Mouse (Mus musculus) fibroblast of lung, adult 2 months (primary cell): ENCODE data around the gene Slit3.
A peak's percentile ranks its signal among the peaks of the same experiment; 100 is the strongest.

ENCODE experiments used
- DNase-seq: peaks from one replicate; pipeline ENCODE4 v3.0.0-alpha.2; 2011; ENCODE audit warnings: low read depth

Gene Slit3

GRCm38 (mm10) chr11:35468847-35469246 lies 347.8 kb downstream of the Slit3 start:
- DNase-seq, result no peak

GRCm38 (mm10) chr11:35469940-35470339 lies 348.9 kb downstream of the Slit3 start:
- no peak for DNase-seq

- DNase-seq, result no peak
Measured at GRCm38 (mm10) chr11:35470853-35471252, 349.8 kb downstream of the Slit3 start.

GRCm38 (mm10) chr11:35472842-35473616 lies 352.0 kb downstream of the Slit3 start:
- DNase-seq, result no peak

- DNase-seq, result peak; percentile 6
Measured at GRCm38 (mm10) chr11:35473617-35473996, 352.6 kb downstream of the Slit3 start.

- DNase-seq, result no peak
Measured at GRCm38 (mm10) chr11:35480146-35480545, 359.1 kb downstream of the Slit3 start.

- no peak for DNase-seq
Measured at GRCm38 (mm10) chr11:35481611-35482363, 360.8 kb downstream of the Slit3 start.

GRCm38 (mm10) chr11:35487966-35488365 lies 366.9 kb downstream of the Slit3 start:
- DNase-seq, result no peak

- DNase-seq, result no peak
Measured at GRCm38 (mm10) chr11:35491701-35492100, 370.7 kb downstream of the Slit3 start.

GRCm38 (mm10) chr11:35496874-35497273 lies 375.9 kb downstream of the Slit3 start:
- no peak for DNase-seq

GRCm38 (mm10) chr11:35497961-35498360 lies 376.9 kb downstream of the Slit3 start:
- no peak for DNase-seq

- no peak for DNase-seq
Measured at GRCm38 (mm10) chr11:35502128-35502527, 381.1 kb downstream of the Slit3 start.

GRCm38 (mm10) chr11:35504051-35504450 lies 383.0 kb downstream of the Slit3 start:
- DNase-seq, result no peak

GRCm38 (mm10) chr11:35504916-35505315 lies 383.9 kb downstream of the Slit3 start:
- no peak for DNase-seq

GRCm38 (mm10) chr11:35505316-35505715 lies 384.3 kb downstream of the Slit3 start:
- DNase-seq, result no peak

- no peak for DNase-seq
Measured at GRCm38 (mm10) chr11:35505817-35506216, 384.8 kb downstream of the Slit3 start.

GRCm38 (mm10) chr11:35507781-35508390 lies 386.9 kb downstream of the Slit3 start:
- no peak for DNase-seq

GRCm38 (mm10) chr11:35512686-35513085 lies 391.7 kb downstream of the Slit3 start:
- no peak for DNase-seq

GRCm38 (mm10) chr11:35513343-35513742 lies 392.3 kb downstream of the Slit3 start:
- DNase-seq, result no peak

GRCm38 (mm10) chr11:35522802-35523452 lies 401.9 kb downstream of the Slit3 start:
- no peak for DNase-seq

- DNase-seq, result peak; percentile 9
Measured at GRCm38 (mm10) chr11:35523773-35524172, 402.7 kb downstream of the Slit3 start.

- peak; percentile 46 for DNase-seq
Measured at GRCm38 (mm10) chr11:35526219-35526762, 405.3 kb downstream of the Slit3 start.
